Mouse (Mus musculus) intestine, embryonic 16.5 days (tissue): ENCODE measurements around the gene Slc41a2. TPM values are rescaled to one million over a fixed set of nuclear protein-coding genes. Genes with fewer than 3 reads are reported as not detected.
"Not testable (repeated sequence)": the region's sequence is repeated elsewhere in the genome, so short reads cannot be mapped to it uniquely, and the experiment has no call there.

Source experiments
- ATAC-seq: fragments of 200-750 bp; cut with Nextera tagmentation; 2 replicates; pipeline ENCODE4 v1.8.0; 2017; ENCODE audit warnings: moderate TSS enrichment, moderate library complexity
- H3K27ac ChIP-seq: fragments of 300-500 bp; sonication (generic); 2 replicates; pipeline ENCODE4 v1.5.1; 2014; ENCODE audit warnings: mild to moderate bottlenecking, low read length
- H3K27me3 ChIP-seq: fragments of 300-500 bp; sonication (generic); replicated peaks from 2 replicates; pipeline ENCODE4 v1.6.1; 2014; ENCODE audit warnings: low read length, control low read depth, mixed read lengths; ENCODE audit not compliant: control insufficient read depth, insufficient read depth
- H3K36me3 ChIP-seq: fragments of 300-500 bp; sonication (generic); 2 replicates; pipeline ENCODE4 v1.6.1; 2014; ENCODE audit warnings: low read length, control low read depth; ENCODE audit not compliant: control insufficient read depth, insufficient read depth
- H3K4me1 ChIP-seq: fragments of 300-500 bp; sonication (generic); 2 replicates; pipeline ENCODE4 v1.6.1; 2014; ENCODE audit warnings: low read length, control low read depth, mixed read lengths; ENCODE audit not compliant: control insufficient read depth, insufficient read depth
- H3K4me2 ChIP-seq: fragments of 300-500 bp; sonication (generic); 2 replicates; pipeline ENCODE4 v1.6.1; 2014; ENCODE audit warnings: low read depth, low read length, control low read depth
- H3K4me3 ChIP-seq: fragments of 300-500 bp; sonication (generic); 2 replicates; pipeline ENCODE4 v1.5.1; 2014; ENCODE audit warnings: mild to moderate bottlenecking, low read length
- H3K9ac ChIP-seq: fragments of 300-500 bp; sonication (generic); 2 replicates; pipeline ENCODE4 v1.6.1; 2014; ENCODE audit warnings: low read depth, low read length
- H3K9me3 ChIP-seq: fragments of 300-500 bp; sonication (generic); 2 replicates; pipeline ENCODE4 v1.6.1; 2016; ENCODE audit warnings: low read length, control low read depth; ENCODE audit not compliant: control insufficient read depth
- WGBS: fragments of 180-500 bp; shearing (Covaris S2); extraction: QIAGEN DNeasy Blood & Tissue Kit; methylation state at CpG from one replicate; pipeline ENCODE4 v1.1.7; 2014; 5-methylcytosine and 5-hydroxymethylcytosine counted together
- polyA plus RNA-seq: library from polyadenylated mRNA; unstranded; fragments of >200 nt; fragmentation: Nextera tagmentation; extraction: Ambion mirVana; gene quantifications from 2 replicates; pipeline ENCODE4 v1.2.1, GENCODE M21; 2015

The Slc41a2 gene
- polyA plus RNA-seq, 1 experiment from 2014 or later: 0.71 TPM

- Histone ChIP-seq H3K36me3 (no peaks in the 10 kb centered on the region), H3K27me3 (no peaks in the 10 kb centered on the region), H3K4me2 (no peak overlapping the region), H3K4me3 (no peak overlapping the region), H3K9ac (no peak overlapping the region), H3K27ac (no peak overlapping the region), H3K9me3 (no peaks in the 10 kb centered on the region), H3K4me1 (peaks cover 10% of the 10 kb centered on the region)
- WGBS: 79% methylated on average over 12 of the region's 12 CpGs
- no peak for ATAC-seq
Observed at GRCm38 (mm10) chr10:83356416-83356815, 18.7 kb upstream of the Slc41a2 start.

- H3K4me2 ChIP-seq: no peak overlapping the region
- H3K4me1 ChIP-seq: peaks cover 1% of the 10 kb centered on the region
- H3K9ac ChIP-seq: no peak overlapping the region
- no peak overlapping the region for H3K4me3 ChIP-seq
- WGBS: 65% methylated on average over 8 of the region's 8 CpGs
- no peaks in the 10 kb centered on the region for H3K9me3 ChIP-seq
- no peaks in the 10 kb centered on the region for H3K27me3 ChIP-seq
- no peaks in the 10 kb centered on the region for H3K36me3 ChIP-seq
- ATAC-seq: no peak; the same call in 1 of the 2 replicates
- H3K27ac ChIP-seq: no peak overlapping the region
Observed at GRCm38 (mm10) chr10:83354333-83354719, 16.6 kb upstream of the Slc41a2 start.

DNA sequence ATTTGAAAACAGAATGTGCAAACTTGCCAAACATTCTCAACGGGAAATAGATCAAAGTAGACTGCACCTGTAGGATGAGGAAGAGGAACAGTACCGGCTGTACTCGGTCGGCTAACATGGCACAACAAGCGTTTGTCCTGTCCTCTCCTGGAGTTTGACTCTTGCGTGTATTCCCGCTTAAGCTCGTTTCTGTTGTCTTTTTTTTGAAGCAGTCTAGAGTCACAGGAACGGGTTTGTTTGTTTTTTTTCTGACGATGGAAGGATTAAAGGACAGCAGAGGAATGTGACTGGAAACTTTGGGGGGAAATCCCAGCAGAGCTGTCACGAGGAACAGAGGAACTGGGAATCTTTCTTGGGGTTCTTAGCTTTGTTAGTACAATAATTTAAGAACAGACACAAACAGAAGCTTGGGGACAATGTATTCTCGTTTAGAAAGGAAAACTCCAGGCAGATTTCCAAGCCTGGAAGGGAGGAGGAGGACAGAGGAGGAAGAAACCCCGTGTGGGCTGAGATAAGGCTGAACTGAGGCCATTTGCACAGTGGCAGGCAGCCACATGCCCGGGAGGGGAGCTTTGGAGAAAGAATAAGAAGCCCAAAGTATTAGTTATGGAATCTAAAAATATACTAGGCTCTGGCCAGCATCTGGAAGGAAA, 16.1 kb upstream of the Slc41a2 start:
- Histone ChIP-seq H3K36me3 (no peaks in the 10 kb centered on the region), H3K9ac (no peak overlapping the region), H3K4me2 (no peak overlapping the region), H3K27me3 (no peaks in the 10 kb centered on the region), H3K9me3 (no peaks in the 10 kb centered on the region), H3K4me1 (no peaks in the 10 kb centered on the region), H3K27ac (no peak overlapping the region), H3K4me3 (no peak overlapping the region)
- 35% methylated on average over 14 of the region's 14 CpGs for WGBS
- ATAC-seq: no peak

- 78% methylated on average over 3 of the region's 4 CpGs for WGBS
- not testable (repeated sequence) for H3K27ac ChIP-seq, H3K4me3 ChIP-seq, H3K4me1 ChIP-seq, H3K4me2 ChIP-seq, H3K27me3 ChIP-seq, H3K9ac ChIP-seq, H3K36me3 ChIP-seq, H3K9me3 ChIP-seq, ATAC-seq
Observed at GRCm38 (mm10) chr10:83351779-83352178, 14.1 kb upstream of the Slc41a2 start.

GRCm38 (mm10) chr10:83350689-83351088, 13.0 kb upstream of the Slc41a2 start:
- ATAC-seq: no peak
- 91% methylated on average over 2 of the region's 2 CpGs for WGBS

DNA sequence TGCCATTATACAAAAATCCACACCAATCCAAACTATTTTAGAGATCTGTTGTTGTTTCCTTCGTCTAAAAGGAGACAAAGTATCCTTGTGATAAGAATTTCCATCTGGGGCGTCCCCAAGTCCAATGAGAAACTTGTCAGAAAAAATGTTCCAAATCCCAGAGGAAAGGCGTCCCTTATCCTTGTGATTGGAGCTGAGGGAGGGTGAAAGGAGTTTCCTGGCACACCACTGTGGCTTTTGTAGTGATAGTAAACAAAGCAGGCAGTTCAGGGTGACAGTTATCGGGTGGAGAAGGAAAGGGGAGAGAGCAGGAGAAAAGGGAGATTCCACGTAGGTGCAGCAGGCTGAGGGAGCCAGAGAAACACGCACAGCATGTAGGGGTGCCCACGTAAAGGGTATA, 9.8 kb upstream of the Slc41a2 start:
- no peak overlapping the region for H3K4me2 ChIP-seq
- no peaks in the 10 kb centered on the region for H3K27me3 ChIP-seq
- no peak overlapping the region for H3K27ac ChIP-seq
- no peak for ATAC-seq
- no peaks in the 10 kb centered on the region for H3K36me3 ChIP-seq
- H3K4me3 ChIP-seq: no peak overlapping the region
- 35% methylated on average over 7 of the region's 7 CpGs for WGBS
- H3K9ac ChIP-seq: no peak overlapping the region
- no peaks in the 10 kb centered on the region for H3K9me3 ChIP-seq
- H3K4me1 ChIP-seq: no peaks in the 10 kb centered on the region

More at GRCm38 (mm10) chr10:83350689-83351088, 13.0 kb upstream of the Slc41a2 start:
- Histone ChIP-seq H3K27ac (no peak overlapping the region), H3K36me3 (no peaks in the 10 kb centered on the region), H3K9ac (no peak overlapping the region), H3K9me3 (no peaks in the 10 kb centered on the region), H3K27me3 (no peaks in the 10 kb centered on the region), H3K4me1 (no peaks in the 10 kb centered on the region), H3K4me2 (no peak overlapping the region), H3K4me3 (no peak overlapping the region)

DNA sequence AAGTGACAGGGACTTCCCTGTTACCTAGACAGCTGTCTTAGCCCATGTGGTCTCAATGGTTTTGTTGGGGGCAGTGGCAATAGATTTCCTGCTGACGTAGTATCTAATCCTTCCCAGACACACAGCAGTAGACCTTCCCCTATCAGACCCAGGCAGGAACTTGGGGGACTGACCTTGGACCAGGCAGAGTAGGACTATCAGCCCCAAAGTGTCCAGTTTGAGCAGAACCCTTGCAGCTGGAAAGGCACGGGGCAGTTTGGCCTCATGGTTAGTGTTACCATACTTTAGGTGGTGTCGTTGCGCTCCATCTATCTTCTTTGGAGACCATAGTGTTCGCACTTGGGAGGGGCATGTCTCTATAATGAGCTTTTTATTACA, 8.7 kb upstream of the Slc41a2 start:
- Histone ChIP-seq H3K9ac (no peak overlapping the region), H3K36me3 (no peaks in the 10 kb centered on the region), H3K27ac (no peak overlapping the region), H3K4me1 (no peaks in the 10 kb centered on the region), H3K4me3 (no peak overlapping the region), H3K27me3 (no peaks in the 10 kb centered on the region), H3K4me2 (no peak overlapping the region), H3K9me3 (no peaks in the 10 kb centered on the region)
- 84% methylated on average over 5 of the region's 5 CpGs for WGBS
- ATAC-seq: no peak

DNA sequence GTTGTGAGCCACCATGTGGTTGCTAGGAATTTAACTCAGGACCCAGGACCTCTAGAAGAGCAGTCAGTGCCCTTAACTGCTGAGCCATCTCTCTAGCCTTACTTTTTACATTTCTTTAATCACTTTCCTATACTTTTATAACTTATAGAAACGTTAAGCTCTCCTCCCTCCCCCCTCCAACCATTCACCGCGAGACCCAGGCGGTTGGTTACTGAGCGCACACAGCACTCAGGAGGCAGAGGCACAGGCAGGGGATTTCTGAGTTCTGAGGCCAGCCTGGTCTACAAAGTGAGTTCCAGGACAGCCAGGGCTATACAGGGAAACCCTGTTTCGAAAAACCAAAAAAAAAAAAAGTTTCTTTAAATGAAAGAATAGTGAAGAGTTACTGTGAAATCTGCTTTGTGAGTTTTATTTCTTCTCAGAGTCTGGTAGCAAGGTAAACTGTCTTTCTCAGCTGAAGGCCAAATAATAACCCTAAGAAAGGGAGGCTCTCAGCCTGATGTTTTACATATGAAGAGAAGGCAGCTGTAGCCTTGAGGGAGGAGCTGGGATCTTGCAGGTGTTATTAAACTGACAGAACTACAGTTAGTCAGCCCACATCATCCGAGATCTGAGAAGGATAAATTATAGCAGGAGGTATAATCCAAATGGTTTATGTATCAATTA, 8.1 kb upstream of the Slc41a2 start:
- Histone ChIP-seq H3K4me3 (no peak overlapping the region), H3K27me3 (no peaks in the 10 kb centered on the region), H3K36me3 (no peaks in the 10 kb centered on the region), H3K9me3 (no peaks in the 10 kb centered on the region), H3K4me2 (no peak overlapping the region), H3K27ac (no peak overlapping the region), H3K9ac (no peak overlapping the region), H3K4me1 (no peaks in the 10 kb centered on the region)
- WGBS: 57% methylated on average over 7 of the region's 7 CpGs
- no peak for ATAC-seq

GRCm38 (mm10) chr10:83343828-83344685, 6.4 kb upstream of the Slc41a2 start:
- H3K36me3 ChIP-seq: no peaks in the 10 kb centered on the region
- H3K9ac ChIP-seq: no peak overlapping the region
- no peak overlapping the region for H3K4me3 ChIP-seq
- 44% methylated on average over 2 of the region's 2 CpGs for WGBS
- no peak overlapping the region for H3K4me2 ChIP-seq
- ATAC-seq: no peak
- H3K27ac ChIP-seq: no peak overlapping the region
- no peaks in the 10 kb centered on the region for H3K9me3 ChIP-seq
- H3K4me1 ChIP-seq: no peaks in the 10 kb centered on the region
- no peaks in the 10 kb centered on the region for H3K27me3 ChIP-seq
